ENCODE assay signal across 8 mouse cellular contexts in the genomic region with DNA sequence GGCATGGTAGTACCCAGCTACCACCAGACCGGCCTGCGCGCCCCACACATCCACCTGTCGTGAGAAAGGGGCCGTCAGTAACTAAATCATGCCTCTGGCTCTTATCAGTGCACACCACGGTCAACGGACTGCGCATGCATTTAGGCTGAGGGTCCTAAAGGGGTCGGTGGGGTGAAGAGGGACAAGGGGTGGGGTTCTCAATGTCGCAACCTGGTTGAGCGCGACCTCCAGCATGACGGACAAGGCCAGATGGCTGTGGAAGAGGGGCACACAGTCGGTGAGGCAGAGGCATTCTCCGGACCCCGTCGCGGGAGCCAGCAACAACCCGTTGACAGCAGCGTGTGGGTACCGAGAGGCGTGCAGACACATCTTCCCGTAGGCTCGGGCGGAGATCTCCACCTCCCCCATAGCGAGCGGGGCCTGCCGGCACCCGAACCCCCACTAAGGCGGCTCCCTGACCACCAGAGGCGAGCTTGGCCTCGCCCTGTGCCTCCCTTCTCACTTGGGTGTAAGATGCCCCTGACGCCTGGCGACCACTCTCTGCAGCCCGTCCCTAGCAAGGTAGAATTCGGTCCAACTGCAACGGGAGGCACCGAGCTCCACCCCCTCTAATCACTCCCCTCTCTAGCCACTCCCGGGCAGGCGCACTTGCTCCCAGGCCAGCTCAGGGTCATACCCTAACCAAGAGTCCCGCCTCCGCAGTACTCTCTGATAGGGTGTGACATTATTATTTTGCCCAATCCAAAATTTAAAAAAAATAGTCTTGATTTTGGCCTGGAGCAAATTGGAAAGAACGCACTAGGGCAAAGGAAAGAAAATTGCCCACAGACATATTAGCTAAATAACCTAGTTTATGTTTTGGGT. TPM values are rescaled to one million over a fixed set of nuclear protein-coding genes. Genes with fewer than 3 reads are reported as not detected.
DNase-seq lines count a peak whose midpoint lies in the region; ATAC-seq and TF ChIP-seq lines count a peak whose summit lies in the region.

Emc9 (minus strand) TSS at position 601 of the 864 bp plus-strand sequence.

- peak; percentile 77 for ATAC-seq in hindbrain, embryonic 15.5 days (ENCODE audit: low FRiP score, low read depth)

- WGBS in hindbrain, embryonic 15.5 days = 3% methylated on average over 43 of the region's 43 CpGs

- no peak for TF ChIP-seq CTCF in gastrocnemius, adult 2 months (IDR thresholded peaks at IDR 0.05)

- H3K27ac ChIP-seq in gastrocnemius, adult 2 months = peak within 1 kb of the TSS; percentile 90
- H3K27ac ChIP-seq in hindbrain, embryonic 15.5 days (replicated peaks) = peak within 1 kb of the TSS; percentile 56

- peaks cover 26% of the 10 kb centered on the region for H3K36me3 ChIP-seq in hindbrain, embryonic 15.5 days

- H3K4me2 ChIP-seq in hindbrain, embryonic 15.5 days = peak within 1 kb of the TSS; percentile 77

- peak within 1 kb of the TSS; percentile 92 for H3K4me3 ChIP-seq in gastrocnemius, adult 2 months
- H3K4me3 ChIP-seq in hindbrain, embryonic 15.5 days = peak within 1 kb of the TSS; percentile 46

- DNase-seq in ZHBTc4 (ENCODE audit: low read depth, low spot score) = peak; percentile 86
- DNase-seq in cerebellum, postnatal 25 days = peak; percentile 82 to 85
- DNase-seq in gastrocnemius, adult 2 months = peak; percentile 92
- DNase-seq in left cerebral cortex, adult 18-20 months (ENCODE audit: low spot score in 2 of 2) = peak; percentile 52 to 65
- DNase-seq in lung, postnatal 4 days = peak; percentile 83 to 85
- peak; percentile 71 for DNase-seq in right cerebral cortex, adult 18-20 months
- peak; percentile 78 for DNase-seq in urinary bladder, postnatal 14 days (ENCODE audit: low spot score)

- peaks cover 16% of the 10 kb centered on the region for H3K4me1 ChIP-seq in hindbrain, embryonic 15.5 days (replicated peaks)

- peak within 1 kb of the TSS; percentile 50 for H3K9ac ChIP-seq in hindbrain, embryonic 15.5 days

- no peaks in the 10 kb centered on the region for H3K9me3 ChIP-seq in hindbrain, embryonic 15.5 days

- H3K27me3 ChIP-seq in hindbrain, embryonic 15.5 days = no peaks in the 10 kb centered on the region

- intact Hi-C loops in gastrocnemius, adult 2 months (cut with DNase I) = no loop called here

RNA-seq across cellular contexts. Expression of gene Emc9, which starts in this region (rescaled TPM):
- total RNA-seq in gastrocnemius, adult 2 months (2021) = 10 to 100 TPM; 30.3 to 45.2 TPM
- polyA plus RNA-seq in hindbrain, embryonic 15.5 days (2015; fragmentation: Nextera tagmentation; extraction: Ambion mirVana) = 42.0 and 48.9 TPM in 2 replicates
- total RNA-seq in left cerebral cortex, adult 18-20 months (2021) = 10 to 100 TPM; 44.7 to 58.2 TPM

Comparison
In these comparisons a context has a peak if more than half of its experiments do, and no peak if none do; other contexts are left out.
1. Peak in every context shown above with its lines: DNase-seq, ATAC-seq, H3K4me3 ChIP-seq and H3K27ac ChIP-seq.